Mouse (Mus musculus): Measurements from ENCODE around the gene Lypd4. TPM values are rescaled to one million over a fixed set of nuclear protein-coding genes. Genes with fewer than 3 reads are reported as not detected.

Lypd4 gene
- polyA plus RNA-seq (2012; ENCODE audit: insufficient read depth, insufficient read length, missing spikeins): not detected in 2 replicates

DNA sequence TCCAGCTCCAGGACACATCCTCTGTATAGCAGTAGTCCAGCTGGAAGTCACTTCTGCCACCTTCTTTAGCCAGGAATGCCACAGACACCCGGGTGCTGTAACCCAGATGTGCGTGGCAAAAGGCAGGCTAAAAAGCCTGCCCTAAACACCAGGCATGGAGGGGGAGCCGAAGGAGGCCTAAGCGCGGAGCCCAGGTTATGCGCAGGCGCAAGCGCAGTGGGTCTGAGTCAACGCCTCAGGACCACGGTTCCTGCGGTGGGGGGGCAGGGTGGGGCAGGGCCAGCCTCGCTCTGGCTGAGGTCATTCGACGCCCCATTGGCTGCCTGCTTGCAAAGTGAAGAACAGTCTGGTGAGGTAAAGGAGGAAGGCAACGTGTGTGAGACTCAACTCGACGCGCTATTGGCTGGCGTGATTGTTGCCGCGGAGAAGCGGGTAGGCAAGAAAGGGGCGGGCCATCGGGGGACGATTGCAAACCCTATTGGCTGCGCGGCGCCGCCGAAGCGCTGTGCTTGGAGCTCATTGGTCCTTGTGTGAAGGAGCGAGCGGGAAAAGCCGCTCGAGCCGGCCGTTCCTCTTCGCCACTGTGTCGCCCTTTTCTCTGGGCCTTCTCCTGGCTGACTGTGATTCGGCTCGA lies at the start of gene Lypd4, which contains the start of gene Dmrtc2:
Lypd4 (minus strand) TSS at position 410 of the 634 bp plus-strand sequence.
Dmrtc2 (plus strand) TSS at position 526 of the 634 bp plus-strand sequence.
- no peak within 1 kb of the TSS for H3K27ac ChIP-seq (replicated peaks; ENCODE audit: low read depth, low read length)
- H3K4me1 ChIP-seq (ENCODE audit: control insufficient read depth, insufficient read depth, insufficient read length, low read length): no peaks in the 10 kb centered on the region
- H3K4me3 ChIP-seq (ENCODE audit: insufficient read depth, low read depth, low read length): no peak within 1 kb of the TSS

DNA sequence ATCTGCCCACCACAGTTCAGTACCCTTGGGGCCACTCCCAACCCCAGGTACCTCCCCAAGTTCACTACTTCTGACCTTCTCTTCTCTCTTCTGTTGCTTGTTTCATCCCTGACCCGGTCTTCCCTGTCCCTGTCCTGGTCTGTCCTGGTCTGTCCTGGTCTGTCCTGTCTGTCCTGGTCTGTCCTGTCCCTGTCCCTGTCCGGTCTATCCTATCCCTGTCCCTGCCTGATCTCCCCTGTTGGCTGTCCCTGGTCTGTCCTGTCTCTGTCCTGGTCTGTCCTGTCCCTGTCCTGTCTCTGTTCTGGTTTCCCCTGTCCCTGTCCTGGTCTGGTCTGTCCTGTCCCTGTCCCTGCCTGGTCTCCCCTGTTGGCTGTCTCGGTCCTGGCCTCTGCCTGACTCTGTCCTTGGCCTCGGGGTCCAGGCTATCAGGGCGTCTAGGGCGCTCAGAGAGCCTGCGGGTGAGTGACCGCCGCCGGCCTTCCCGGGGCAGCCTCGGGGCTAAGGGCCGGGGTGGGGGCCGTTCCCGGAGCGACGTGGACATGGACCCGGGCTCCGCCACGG lies 49.1 kb upstream of the Lypd4 start:
- Histone ChIP-seq H3K4me1 (ENCODE audit: control insufficient read depth, insufficient read depth, insufficient read length, low read length) (no peaks in the 10 kb centered on the region), H3K4me3 (ENCODE audit: insufficient read depth, low read depth, low read length) (no peak overlapping the region), H3K27ac (replicated peaks; ENCODE audit: low read depth, low read length) (peak overlapping the region; percentile 30)

DNA sequence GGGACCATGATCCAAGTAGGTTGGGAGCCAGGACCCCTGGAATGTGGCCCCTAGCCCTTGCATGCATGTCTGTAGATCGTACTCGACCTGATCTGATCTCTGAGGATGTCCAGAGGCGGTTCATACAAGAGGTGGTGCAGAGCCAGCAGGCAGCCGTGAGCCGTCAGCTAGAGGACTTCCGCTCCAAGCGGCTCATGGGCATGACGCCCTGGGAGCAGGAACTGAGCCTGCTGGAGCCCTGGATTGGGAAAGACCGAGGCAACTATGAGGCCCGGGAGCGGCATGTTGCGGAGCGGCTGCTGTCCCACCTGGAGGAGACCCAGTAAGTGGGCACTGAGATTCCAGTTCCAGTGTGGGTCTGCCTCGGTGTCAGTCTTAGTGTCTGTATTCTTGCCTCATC lies 42.7 kb upstream of the Lypd4 start:
- Histone ChIP-seq H3K27ac (replicated peaks; ENCODE audit: low read depth, low read length) (no peak overlapping the region), H3K4me3 (ENCODE audit: insufficient read depth, low read depth, low read length) (no peak overlapping the region), H3K4me1 (ENCODE audit: control insufficient read depth, insufficient read depth, insufficient read length, low read length) (no peaks in the 10 kb centered on the region)

DNA sequence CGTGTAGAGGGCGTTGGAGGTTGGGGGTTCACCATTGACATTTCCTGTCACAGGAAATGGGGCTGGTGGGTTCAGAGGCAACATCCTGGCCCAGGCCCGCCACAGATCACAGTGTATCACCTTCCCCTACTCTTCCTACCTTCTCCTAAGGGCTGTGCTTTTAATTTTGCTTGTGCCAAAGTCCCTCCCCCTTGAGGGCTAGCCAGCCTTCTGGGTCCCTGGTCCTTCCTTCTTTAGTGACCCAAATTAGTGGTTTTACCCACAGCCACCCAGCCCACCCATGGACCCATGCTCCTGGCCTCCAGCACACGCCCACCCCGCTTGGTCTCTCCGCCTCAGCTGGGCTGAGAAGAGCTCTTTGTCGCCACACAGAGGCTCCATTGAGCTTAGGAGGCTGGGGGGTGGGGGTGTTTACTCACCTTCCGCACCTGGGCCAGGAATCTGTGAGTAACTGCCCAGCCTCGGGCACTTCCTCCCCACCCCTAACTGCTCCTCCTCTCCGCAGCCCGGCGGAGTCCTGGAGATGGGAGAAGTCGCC lies 37.5 kb upstream of the Lypd4 start:
- no peak overlapping the region for H3K4me3 ChIP-seq (ENCODE audit: insufficient read depth, low read depth, low read length)
- H3K27ac ChIP-seq (replicated peaks; ENCODE audit: low read depth, low read length): no peak overlapping the region
- H3K4me1 ChIP-seq (ENCODE audit: control insufficient read depth, insufficient read depth, insufficient read length, low read length): no peaks in the 10 kb centered on the region

DNA sequence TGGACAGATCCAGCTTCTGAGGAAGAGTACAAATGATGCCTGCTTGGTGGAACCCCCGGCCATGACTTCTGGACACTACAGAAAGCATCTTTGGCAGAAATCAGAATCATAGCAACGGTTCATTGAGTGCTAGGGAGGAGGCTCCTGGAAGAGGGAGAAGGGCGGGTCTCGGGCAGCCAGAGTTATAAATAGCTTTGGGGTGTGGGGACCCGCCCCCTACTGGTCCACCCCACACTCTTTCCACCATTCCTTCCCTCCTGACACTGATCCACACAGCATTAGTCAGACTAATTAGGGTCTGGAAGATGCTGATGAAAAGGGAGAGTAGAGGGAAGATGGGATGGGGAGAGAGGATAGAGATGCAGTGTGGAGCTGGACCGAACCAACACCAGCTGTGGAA lies 36.8 kb upstream of the Lypd4 start:
- Histone ChIP-seq H3K4me1 (ENCODE audit: control insufficient read depth, insufficient read depth, insufficient read length, low read length) (no peaks in the 10 kb centered on the region), H3K4me3 (ENCODE audit: insufficient read depth, low read depth, low read length) (no peak overlapping the region), H3K27ac (replicated peaks; ENCODE audit: low read depth, low read length) (no peak overlapping the region)

DNA sequence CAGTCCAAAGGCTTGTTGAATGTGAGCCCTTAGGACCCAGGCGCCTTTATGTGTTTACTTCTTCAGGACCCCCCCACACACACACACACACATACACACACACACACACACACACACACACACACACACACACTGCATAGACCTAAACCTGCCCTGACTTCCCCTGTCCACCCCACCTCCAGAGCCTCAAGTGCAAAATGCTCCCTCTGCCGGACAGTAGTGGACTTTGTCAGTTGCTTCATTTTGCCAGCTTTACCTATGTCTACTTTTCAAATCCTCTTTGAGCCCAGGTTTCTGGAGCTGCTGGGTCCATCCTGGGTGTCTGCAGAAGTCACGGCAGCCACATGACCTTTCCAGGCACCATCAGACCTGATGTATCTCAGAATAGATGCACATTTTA lies 35.2 kb upstream of the Lypd4 start:
- H3K4me1 ChIP-seq (ENCODE audit: control insufficient read depth, insufficient read depth, insufficient read length, low read length): no peaks in the 10 kb centered on the region
- H3K4me3 ChIP-seq (ENCODE audit: insufficient read depth, low read depth, low read length): peak overlapping the region; percentile 71
- no peak overlapping the region for H3K27ac ChIP-seq (replicated peaks; ENCODE audit: low read depth, low read length)

DNA sequence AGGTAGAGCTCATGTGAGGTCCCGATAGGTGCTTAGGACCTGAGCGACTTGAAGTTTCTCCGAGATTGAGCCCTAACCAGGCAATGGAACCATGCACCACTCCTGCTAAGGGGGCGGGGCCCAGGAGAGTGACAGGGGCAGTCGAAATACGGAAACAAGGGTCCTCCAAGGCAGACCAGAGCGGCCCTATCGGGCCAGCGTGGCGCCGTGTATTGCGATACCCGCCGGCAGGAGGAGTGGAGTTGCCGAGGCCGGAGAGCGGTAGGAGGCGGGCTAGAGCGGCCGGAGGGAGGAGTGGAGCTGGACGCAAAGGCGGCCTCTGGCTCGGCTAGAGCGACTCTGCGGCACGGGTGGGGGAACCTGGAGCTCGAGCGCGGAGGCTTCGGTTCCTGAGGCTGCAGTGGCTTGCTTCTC lies 34.3 kb upstream of the Lypd4 start:
- Histone ChIP-seq H3K4me1 (ENCODE audit: control insufficient read depth, insufficient read depth, insufficient read length, low read length) (no peaks in the 10 kb centered on the region), H3K4me3 (ENCODE audit: insufficient read depth, low read depth, low read length) (peak overlapping the region; percentile 86), H3K27ac (replicated peaks; ENCODE audit: low read depth, low read length) (peak overlapping the region; percentile 91)

DNA sequence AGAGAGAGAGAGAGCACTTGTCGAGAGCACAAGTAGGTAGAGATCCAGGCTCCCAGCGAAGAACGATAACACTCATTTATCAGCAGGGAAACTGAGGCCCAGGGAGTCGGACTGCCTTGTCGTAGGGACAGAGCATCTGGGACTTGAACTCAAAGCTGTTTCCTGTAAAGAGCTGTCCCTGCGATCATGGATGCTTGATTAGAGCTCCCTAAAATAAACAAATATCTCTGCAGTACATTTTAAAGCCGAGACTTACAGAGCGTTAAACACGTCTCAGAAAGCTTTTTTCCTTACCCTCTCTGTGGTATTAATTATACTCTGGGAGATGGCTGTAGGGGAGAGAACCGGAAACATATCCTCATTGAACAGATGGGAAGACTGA lies 33.7 kb upstream of the Lypd4 start:
- H3K27ac ChIP-seq (replicated peaks; ENCODE audit: low read depth, low read length): peak overlapping the region; percentile 91
- H3K4me1 ChIP-seq (ENCODE audit: control insufficient read depth, insufficient read depth, insufficient read length, low read length): no peaks in the 10 kb centered on the region
- H3K4me3 ChIP-seq (ENCODE audit: insufficient read depth, low read depth, low read length): peak overlapping the region; percentile 86

DNA sequence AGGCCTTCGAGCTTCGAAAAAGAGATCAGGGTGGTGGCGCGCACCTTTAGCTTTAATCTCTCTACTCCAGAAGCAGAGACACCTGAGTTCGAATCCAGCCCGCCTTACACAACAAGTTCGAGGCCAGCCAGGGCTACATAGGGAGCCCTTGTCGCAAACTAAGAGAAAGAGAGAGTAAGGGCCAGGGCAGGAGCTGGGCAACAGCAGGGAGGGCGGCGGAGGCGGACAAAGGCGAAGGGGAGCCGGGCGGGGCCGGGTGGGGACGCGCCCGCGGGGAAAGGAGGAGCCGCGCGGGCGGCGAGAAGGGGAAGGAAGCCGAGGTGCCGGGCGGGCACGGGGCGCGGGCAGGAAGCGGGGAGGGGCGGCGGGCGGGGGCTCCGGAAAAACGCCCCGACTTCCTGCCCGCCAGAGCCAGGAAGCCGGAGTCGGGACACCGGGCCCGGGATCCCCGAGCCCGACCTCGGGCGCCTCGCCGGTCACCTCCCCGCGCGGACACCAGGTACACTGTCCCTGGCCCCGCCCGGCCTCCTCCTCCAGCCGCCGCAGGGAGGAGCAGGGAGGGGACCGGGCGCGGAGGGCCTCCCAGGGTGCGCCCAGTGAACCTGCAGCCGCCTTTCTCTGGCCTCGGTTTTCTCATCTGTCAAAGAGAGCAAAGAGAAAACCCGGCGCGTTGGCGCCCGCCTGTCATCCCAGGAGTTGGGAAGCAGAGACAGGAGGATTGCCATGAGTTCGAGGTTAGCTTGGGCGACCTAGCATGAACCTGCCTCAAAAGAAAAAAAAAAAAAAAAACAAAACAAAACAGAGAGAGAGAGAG lies 33.1 kb upstream of the Lypd4 start, which contains the start of gene Arhgef1:
Arhgef1 (plus strand) TSS at position 283 of the 814 bp plus-strand sequence.
- no peaks in the 10 kb centered on the region for H3K4me1 ChIP-seq (ENCODE audit: control insufficient read depth, insufficient read depth, insufficient read length, low read length)
- peak within 1 kb of the TSS; percentile 96 for H3K27ac ChIP-seq (replicated peaks; ENCODE audit: low read depth, low read length)
- peak within 1 kb of the TSS; percentile 86 for H3K4me3 ChIP-seq (ENCODE audit: insufficient read depth, low read depth, low read length)

DNA sequence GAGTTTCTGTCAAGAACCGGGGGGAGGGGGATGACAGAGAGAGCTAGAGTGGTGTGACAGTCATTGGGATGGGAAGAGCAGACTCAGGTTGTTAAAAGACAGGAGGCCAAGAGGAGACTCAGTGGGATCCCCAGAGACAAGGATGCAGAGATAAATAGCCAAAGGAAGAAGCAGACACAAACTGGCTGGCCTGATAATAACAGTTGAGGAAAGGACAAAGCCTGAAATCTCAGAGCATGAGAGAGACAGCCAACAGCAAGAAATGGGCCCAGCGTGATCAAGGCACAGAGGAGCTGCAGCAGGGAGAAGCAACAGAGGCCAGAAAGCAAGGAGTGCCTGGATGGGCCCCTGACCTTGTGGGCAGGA lies 32.5 kb upstream of the Lypd4 start:
- Histone ChIP-seq H3K4me3 (ENCODE audit: insufficient read depth, low read depth, low read length) (peak overlapping the region; percentile 68), H3K27ac (replicated peaks; ENCODE audit: low read depth, low read length) (peak overlapping the region; percentile 96), H3K4me1 (ENCODE audit: control insufficient read depth, insufficient read depth, insufficient read length, low read length) (no peaks in the 10 kb centered on the region)

DNA sequence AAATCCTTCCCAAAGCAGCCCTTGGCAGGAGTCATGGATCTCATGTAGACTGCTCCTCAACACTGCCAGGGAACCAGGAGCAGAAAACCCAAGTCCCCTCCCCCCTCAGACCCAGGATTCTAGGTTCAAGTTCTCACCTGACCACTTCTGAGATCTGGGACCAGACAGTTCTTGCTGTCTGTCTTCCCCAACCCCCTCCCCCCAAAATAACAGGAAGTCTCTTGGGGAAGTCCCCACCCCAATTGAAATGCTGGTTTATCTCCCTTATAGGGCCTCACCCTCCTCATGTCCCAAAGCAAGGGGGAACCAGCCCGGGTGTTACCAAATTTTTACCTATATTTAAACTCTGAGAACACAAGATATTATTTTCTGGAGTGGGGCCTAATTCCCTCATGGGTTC lies 32.1 kb upstream of the Lypd4 start:
- peak overlapping the region; percentile 68 for H3K4me3 ChIP-seq (ENCODE audit: insufficient read depth, low read depth, low read length)
- no peaks in the 10 kb centered on the region for H3K4me1 ChIP-seq (ENCODE audit: control insufficient read depth, insufficient read depth, insufficient read length, low read length)
- H3K27ac ChIP-seq (replicated peaks; ENCODE audit: low read depth, low read length): peak overlapping the region; percentile 96; the same call in 1 of the 2 replicates

DNA sequence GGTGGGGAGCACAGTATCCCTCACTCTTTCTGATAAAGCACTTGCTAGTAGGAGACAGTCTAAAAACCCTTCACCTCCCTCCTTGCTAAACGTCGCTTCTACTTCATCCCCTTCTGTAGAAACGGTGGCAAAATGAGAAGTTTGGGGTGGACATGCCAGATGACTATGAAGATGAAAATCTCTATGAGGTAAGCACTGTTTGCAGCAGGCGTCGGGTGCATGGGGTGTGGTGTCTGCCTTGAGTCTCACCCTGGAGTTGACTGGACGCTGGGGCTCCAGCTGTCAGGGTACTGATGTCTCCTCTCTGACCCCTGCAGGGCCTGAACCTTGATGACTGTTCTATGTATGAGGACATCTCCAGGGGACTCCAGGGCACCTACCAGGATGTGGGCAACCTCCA lies 31.4 kb upstream of the Lypd4 start:
- H3K27ac ChIP-seq (replicated peaks; ENCODE audit: low read depth, low read length): no peak overlapping the region
- no peak overlapping the region for H3K4me3 ChIP-seq (ENCODE audit: insufficient read depth, low read depth, low read length)
- H3K4me1 ChIP-seq (ENCODE audit: control insufficient read depth, insufficient read depth, insufficient read length, low read length): no peaks in the 10 kb centered on the region

DNA sequence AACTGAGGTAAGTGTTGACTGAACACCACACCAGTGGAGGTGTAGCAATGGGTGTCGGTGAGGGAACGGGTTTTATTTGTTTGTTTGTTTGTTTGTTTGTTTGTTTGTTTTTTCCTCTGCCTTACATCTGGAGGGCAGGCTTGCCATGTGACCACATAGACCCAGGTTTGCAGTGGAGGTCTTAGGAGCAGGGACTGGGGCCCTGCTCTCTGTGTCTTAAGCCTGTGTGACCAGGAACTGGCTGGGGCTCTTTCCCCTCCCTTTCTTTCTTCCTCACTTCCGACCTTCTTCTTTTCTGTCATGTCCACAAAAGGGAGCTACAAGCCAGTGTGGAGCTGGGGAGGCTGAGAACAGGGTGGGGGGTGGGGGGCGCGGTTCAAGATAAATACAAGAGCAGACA lies 28.2 kb upstream of the Lypd4 start:
- Histone ChIP-seq H3K4me3 (ENCODE audit: insufficient read depth, low read depth, low read length) (no peak overlapping the region), H3K27ac (replicated peaks; ENCODE audit: low read depth, low read length) (no peak overlapping the region), H3K4me1 (ENCODE audit: control insufficient read depth, insufficient read depth, insufficient read length, low read length) (no peaks in the 10 kb centered on the region)

DNA sequence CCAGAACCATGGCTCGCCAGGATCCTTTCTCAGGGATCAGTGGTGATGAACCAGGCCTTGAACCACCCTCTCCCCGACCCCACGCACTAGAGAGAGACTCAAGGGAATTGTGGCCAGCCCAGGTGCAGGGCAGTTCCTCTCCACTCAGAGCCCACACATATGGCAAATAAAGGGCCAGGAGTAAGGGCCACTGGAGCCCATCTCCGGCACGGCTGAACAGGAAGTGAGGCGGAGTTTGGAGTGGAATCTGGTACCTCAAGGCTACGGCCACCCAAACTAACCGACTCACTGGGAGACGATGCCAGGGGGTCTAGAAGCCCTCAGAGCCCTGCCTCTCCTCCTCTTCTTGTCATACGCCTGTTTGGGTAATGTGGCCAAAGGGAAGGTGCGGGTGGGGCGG lies 27.5 kb upstream of the Lypd4 start, which contains the start of gene Cd79a:
Cd79a (plus strand) TSS at position 158 of the 400 bp plus-strand sequence.
- no peaks in the 10 kb centered on the region for H3K4me1 ChIP-seq (ENCODE audit: control insufficient read depth, insufficient read depth, insufficient read length, low read length)
- no peak within 1 kb of the TSS for H3K27ac ChIP-seq (replicated peaks; ENCODE audit: low read depth, low read length)
- no peak within 1 kb of the TSS for H3K4me3 ChIP-seq (ENCODE audit: insufficient read depth, low read depth, low read length)

DNA sequence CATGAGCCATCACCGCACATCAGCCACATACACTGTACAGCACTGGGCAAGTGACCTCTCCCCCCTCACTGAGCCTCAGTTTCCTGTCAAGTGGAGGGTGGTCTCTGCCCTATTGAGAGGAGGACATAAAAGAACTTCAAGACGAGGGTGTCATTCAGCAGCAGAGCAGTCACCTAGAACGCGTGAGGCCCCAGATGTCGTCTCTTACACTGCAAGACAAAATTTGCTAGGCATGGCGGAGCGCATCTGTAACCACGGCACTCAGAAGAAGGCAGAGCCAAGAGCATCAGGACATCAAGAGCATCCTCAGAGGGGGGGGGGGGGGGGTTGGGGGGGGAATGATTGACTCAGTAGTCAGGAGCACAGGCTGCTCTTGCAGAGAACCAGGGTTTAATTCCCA lies 26.5 kb upstream of the Lypd4 start:
- H3K4me3 ChIP-seq (ENCODE audit: insufficient read depth, low read depth, low read length): no peak overlapping the region
- H3K27ac ChIP-seq (replicated peaks; ENCODE audit: low read depth, low read length): no peak overlapping the region
- H3K4me1 ChIP-seq (ENCODE audit: control insufficient read depth, insufficient read depth, insufficient read length, low read length): no peaks in the 10 kb centered on the region
